Mouse (Mus musculus): ENCODE measurements around the gene Mrpl45.
"Not testable (repeated sequence)": the region's sequence is repeated elsewhere in the genome, so short reads cannot be mapped to it uniquely, and the experiment has no call there.

Mrpl45 gene

GRCm38 (mm10) chr11:97299939-97300338 is 15.6 kb upstream of the Mrpl45 start:
- DNase-seq = no peak

DNA sequence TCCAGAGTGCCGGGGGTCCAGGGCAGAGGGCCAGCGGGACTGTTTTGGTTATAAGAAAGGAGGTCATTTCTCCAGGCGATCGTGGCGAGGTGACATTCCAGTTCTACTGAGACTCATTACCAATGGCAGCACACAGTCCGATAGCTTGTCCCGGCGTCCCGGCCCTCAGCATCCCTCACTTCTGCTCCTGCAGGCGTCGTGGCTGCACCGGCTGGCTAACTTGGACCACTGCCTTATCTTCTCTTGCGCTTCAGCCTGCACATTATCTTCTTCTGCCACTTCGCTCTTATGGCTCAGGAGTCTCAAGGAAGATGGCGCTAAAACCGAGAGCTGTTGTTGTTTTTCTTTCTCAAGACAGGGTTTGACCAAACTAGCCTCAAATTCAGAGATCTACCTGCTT is 14.1 kb upstream of the Mrpl45 start:
- DNase-seq = no peak

GRCm38 (mm10) chr11:97302231-97302781 is 13.2 kb upstream of the Mrpl45 start:
- no peak for DNase-seq

DNA sequence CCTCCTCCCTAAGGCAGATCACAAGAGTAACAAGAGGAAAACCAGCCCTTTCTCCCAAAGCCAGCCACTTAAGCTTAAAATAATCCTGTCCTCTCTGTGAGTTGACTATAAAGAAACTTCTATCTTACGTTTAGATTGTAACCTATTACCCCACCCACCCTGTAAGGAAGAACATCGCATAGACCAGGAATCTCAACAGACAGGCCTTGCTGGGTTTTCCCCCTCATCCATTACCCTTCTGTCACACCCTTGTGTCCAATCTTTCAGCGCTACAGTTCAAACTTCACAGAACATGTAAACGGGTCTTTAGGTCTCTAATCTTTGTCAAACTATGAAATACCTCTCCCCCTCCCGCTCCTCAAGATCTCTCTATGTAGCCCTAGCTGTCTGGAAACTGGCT is 10.9 kb upstream of the Mrpl45 start:
- no peak for DNase-seq

- DNase-seq = no peak
These were observed 8.0 kb upstream of the Mrpl45 start for GRCm38 (mm10) chr11:97307294-97308069.

DNA sequence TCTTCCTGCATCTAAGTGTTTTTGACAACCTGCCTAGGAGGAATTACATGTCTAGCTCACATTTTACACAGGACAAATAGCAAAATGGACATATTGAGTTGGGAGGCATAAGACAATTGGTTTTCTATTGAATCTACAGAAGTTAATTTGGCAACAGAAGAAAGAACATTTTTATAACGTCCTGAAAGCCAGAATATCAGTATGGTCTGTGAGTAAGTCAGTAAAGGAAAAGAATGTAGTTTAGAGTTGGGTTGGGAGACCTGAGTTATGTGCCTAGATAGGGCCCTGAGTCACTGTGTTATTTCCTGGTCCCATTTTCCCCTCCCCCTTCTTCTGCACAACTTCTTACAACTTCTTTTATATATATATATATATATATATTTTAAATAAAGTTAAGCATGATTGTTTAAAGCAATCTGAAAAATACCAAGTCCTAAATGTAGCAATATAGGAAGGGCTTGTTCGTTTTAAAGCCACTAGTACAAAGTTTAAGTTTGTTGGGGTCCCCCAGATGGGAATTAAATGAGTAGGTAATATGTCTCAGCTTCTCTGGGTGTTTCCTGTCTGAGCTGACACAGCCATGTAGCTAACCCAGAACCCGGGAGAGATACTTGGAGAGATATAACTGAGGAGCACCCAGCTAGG is 6.6 kb upstream of the Mrpl45 start:
- no peak for DNase-seq

DNA sequence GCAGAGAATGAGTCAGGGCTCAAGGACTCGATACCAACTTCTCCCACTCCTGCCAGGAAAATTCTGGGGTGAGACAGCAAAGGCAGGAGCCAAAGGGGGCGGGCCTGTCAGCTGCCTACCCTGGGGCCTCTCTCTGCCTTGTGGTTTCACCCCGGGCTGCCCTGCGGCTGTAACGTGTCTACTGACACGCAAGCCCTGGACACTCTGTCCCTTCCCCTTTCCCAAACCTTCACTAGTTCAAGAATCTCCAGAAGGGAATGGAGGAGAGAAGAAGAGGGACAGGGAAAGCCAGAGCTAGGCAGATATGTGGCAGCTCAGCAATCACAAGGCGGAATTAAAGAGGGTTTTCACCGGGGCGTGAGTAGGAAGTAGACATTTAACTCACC is 6.1 kb upstream of the Mrpl45 start:
- peak; percentile 36 for DNase-seq

- peak; percentile 77 for DNase-seq
These were observed 5.5 kb upstream of the Mrpl45 start for GRCm38 (mm10) chr11:97309911-97310571.

GRCm38 (mm10) chr11:97310895-97311631 is 4.5 kb upstream of the Mrpl45 start:
- no peak for DNase-seq

GRCm38 (mm10) chr11:97312871-97313270 is 2.6 kb upstream of the Mrpl45 start:
- DNase-seq = not testable (repeated sequence)

GRCm38 (mm10) chr11:97314110-97314509 is 1.4 kb upstream of the Mrpl45 start:
- DNase-seq = no peak

GRCm38 (mm10) chr11:97314751-97315503 is 589 bp upstream of the Mrpl45 start:
- DNase-seq = no peak

DNA sequence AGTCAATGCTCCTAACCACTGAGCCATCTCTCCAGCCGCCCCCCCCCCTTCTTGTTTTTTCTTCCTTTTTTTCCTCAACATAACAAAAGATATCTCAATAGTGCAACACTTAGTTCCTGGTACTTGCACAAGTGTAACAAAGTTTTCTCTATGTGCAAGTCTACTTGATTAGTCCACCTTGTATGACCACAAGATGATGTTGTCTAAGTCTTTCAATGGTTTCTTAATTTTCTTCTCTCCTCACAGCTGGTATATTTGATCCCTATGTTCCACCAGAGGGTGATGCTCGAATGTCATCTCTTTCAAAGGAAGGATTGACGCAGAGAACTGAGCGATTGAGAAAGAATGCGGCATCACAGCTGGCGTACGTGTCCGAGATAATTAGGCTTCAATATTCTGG is 5.7 kb downstream of the Mrpl45 start:
- no peak for DNase-seq

- DNase-seq = not testable (repeated sequence)
These were observed 6.5 kb downstream of the Mrpl45 start for GRCm38 (mm10) chr11:97321894-97322600.

DNA sequence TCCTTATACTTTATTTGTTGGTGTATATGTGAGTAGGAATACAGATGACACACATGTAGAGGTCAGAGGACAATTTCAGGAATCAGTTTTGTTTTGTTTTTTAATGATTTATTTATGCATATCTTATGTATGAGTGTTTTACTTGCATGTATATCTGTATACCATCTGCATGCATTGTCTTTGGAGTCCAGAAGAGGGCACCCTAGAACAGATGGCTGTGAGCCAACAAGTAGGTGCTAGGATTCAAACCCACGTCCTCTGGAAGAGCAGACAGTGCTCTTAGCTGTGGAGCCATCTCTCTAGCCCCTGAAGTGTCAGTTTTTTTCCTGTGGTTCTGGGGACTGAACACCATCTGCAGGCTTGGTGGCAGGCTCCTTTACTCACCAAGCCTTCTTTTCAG is 9.7 kb downstream of the Mrpl45 start:
- DNase-seq = no peak

- DNase-seq = peak; percentile 53
These were observed 12.6 kb downstream of the Mrpl45 start for GRCm38 (mm10) chr11:97328148-97328547.

DNA sequence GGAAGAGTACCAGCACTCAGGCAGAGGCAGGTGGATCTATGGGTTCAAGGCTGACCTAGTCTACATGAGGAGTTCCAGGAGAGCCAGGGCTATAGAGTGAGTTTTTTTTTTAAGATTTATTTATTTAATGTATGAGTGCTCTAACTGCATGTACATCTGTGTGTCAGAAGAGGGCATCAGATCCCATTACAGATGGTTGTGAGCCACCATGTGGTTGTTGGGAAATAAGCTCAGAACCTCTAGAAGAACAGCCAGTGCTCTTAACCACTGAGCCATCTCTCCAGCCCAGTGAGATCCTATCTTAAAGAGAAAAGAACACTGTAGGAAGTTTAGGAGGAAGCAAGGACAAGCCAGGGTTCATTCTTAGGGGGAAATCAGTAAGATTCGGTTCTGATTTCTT is 14.8 kb downstream of the Mrpl45 start:
- DNase-seq = no peak

- no peak for DNase-seq
These were observed 16.0 kb downstream of the Mrpl45 start for GRCm38 (mm10) chr11:97331231-97332190.

DNA sequence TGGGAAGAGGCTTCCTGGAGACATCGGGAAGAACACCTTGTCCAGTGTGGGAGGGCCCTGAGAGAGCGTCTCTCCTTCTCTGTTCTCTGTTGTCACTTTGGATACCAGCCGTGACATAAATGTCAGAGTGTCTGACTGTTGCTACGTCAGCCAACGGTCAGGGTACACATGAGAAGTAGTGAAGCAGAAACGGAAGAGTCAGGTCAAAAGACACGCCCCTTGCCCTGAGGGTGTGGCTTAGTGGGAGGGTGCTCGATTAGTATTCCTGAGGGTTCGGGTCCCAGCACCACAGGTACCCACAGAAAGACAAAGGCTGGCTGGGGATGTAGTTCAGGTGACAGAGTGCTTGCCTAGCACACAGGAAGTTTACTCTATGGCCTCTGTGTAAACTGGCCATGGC is 17.5 kb downstream of the Mrpl45 start:
- DNase-seq = no peak

DNA sequence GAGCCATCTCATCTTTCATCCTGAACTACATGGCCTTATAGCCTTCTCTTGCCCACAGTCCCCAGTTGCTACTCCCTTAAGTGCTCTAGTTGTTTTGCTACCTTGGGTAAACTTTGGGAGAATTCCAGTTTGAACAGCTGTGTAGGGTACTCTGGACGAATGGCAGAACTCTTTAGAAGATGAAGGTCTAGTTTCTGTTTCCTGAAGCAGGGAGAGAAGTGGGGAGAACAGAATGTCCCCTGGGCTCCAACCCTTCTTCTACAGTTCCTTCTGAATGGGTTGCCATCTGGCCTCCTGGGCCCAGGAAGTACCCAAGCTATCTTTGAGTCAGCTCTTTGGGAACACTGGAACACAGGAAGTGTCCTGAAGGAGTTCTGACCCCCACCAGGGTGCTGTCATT is 18.4 kb downstream of the Mrpl45 start:
- no peak for DNase-seq

All from cerebellum, adult 11 months (tissue).